Mouse (Mus musculus) CD4-positive, CD25-positive, alpha-beta regulatory T cell, adult 4 months (primary cell): ENCODE data around the gene Atp5b. TPM values are rescaled to one million over a fixed set of nuclear protein-coding genes. Genes with fewer than 3 reads are reported as not detected.
A peak's percentile ranks its signal among the peaks of the same experiment; 100 is the strongest.

Experiments used
- ATAC-seq: one replicate; pipeline ENCODE4 v1.8.0; 2017
- polyA plus RNA-seq, 2 experiments: library from polyadenylated mRNA; unstranded; fragments of 100-300 nt; shearing (Covaris generic); gene quantifications; one replicate each; pipeline ENCODE4 v1.2.1; 2017

Gene Atp5b
- polyA plus RNA-seq, 2 experiments from 2014 or later, result 455 to 512 TPM

DNA sequence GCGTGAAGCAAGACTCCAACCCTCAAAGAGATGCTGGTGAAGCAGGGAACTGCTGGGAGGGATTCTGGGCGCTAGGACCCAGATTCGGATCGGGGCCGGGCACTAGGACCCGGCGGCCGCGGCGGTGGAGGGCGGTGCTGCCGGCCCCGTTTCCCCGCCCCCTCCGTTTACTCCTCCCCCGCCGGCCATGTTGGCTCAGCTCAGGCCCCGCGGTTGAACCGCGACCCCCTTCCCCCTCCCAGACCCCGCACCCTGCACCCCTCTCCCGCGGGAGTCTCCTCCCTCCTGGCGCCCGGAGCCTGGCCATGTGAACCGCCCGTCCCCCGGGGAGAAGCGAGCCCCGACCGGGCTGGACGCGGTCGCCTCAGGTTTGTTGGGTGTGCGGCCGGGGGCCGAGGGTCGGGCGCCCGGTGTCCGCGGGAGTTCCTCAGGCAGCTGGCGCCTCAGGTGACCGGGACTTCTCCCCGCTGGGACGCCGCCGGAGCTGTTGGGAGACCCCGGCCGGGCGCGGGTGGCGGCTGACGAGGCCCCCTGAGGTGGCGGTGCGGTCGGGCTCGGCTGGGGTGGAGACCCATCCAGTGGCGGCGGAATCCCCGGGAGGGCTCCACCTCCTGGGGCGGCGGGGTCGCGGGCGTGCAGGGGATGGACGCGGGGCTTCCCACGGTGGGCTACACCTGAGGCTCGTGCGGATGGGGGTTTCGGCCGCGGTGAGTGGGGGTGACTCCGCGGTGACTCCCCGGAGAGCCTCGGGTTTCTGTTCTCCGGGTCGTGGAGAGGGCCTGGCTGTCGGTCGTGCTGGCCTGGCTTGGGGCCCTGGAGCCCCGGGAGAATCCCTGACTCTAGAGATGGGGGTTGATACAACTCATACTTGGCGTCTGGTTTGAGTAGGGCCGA, 13.9 kb downstream of the Atp5b start:
- ATAC-seq, result peak; percentile 42

GRCm38 (mm10) chr10:128097587-128097971, 14.5 kb downstream of the Atp5b start:
- ATAC-seq, result peak; percentile 25

DNA sequence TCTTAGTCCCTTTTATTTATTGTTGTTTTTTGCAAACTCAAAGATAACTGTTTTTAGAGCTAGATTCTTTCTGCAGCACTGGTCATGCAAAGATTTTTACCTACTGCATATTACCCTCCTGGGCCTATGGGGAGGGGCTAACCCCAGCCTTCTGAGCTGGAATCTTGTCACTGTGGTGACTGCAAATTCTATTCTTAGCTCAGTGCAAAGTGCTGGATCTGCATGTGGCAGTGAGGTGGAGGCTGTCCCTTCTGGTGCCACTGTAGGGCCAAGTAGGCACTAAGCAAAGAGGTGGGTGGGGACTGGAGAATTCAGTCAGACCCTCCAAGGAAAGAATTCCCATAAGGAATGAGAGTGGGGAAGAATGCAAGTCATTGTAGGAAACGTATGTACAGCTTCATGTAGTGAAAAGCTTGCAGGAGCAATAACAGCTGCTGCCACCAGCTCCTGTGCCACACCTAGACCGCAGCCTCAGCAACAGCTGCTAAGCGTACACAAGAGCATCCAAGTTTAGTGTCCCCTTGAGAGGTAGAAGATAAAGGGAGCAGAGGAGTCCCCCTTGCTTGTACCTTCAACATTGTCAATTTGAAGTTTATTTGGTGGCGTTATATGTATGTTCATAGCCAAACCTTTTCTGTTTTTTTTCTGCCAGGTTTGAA, 27.2 kb downstream of the Atp5b start:
- no peak for ATAC-seq

GRCm38 (mm10) chr10:128111227-128111626, 28.2 kb downstream of the Atp5b start:
- ATAC-seq, result no peak

DNA sequence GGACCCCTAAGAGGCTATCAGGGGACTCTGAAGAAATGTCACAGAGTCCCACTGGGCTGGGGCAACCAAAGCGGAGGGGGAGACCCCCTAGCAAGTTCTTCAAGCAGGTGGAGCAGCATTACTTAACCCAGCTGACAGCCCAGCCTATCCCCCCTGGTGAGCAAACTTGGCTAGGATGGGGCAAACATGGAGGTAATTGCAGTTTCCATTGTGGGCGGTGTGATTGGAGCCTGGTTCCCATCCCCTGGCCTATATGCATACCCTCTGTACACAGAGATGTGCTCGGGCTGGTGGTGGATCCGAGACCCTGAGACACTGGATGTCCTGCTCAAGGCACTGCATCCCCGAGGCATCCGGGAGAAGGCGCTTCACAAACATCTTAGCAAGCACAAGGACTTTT, 40.8 kb downstream of the Atp5b start:
- ATAC-seq, result no peak

DNA sequence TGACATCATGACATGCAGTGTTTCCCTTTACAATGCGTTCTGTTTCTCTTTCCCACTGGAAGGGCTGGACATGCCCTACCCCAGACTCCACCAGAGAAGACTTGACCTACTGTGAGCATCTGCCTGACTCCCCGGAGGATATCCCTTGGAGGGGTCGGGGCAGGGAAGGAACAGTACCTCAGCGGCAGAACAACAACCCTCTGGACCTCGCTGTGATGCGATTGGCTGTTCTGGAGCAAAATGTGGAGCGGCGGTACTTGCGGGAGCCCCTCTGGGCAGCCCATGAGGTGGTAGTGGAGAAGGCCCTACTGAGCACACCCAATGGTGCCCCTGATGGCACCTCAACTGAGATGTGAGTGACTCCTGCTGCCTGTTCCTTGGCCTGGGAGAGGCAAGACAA, 41.8 kb downstream of the Atp5b start:
- no peak for ATAC-seq

DNA sequence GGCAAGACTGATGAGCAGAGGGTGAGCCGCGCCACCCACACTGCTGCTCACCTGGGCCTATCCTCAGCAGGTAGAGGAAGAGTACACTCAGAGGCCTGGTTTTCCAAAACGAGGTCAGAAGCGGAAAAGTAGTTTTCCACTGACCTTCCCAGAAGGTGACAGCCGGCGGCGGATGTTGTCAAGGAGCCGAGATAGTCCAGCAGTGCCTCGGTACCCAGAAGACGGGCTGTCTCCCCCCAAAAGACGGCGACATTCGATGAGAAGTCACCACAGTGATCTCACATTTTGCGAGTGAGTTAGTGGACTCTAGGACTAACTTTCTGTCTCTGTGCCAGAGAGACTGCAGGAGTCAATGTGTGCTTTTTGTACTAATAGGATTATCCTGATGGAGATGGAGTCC, 42.9 kb downstream of the Atp5b start:
- no peak for ATAC-seq

DNA sequence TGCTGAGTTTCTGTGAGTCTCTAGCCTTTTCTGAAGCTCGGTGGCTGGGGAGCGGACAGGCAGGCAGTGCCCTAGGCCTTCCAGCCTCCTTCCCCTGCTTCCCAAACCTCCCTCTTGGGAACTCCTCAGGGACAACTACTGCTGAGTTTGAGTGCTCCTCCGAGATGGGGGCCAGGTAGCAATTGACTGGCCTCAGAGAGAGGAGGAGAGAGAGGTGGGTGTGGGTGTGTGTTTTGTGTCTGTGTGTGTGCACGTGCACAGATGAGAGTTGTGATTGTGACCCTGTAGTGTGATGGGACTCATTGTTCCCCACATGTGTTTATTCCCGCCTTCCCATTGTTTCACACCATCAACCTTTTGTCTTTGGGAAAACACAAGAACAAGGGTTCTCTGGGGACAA, 44.4 kb downstream of the Atp5b start:
- ATAC-seq, result no peak

- no peak for ATAC-seq
Measured at GRCm38 (mm10) chr10:128128143-128128542, 45.1 kb downstream of the Atp5b start.

- ATAC-seq, result no peak
Measured at GRCm38 (mm10) chr10:128131297-128131696, 48.2 kb downstream of the Atp5b start.

DNA sequence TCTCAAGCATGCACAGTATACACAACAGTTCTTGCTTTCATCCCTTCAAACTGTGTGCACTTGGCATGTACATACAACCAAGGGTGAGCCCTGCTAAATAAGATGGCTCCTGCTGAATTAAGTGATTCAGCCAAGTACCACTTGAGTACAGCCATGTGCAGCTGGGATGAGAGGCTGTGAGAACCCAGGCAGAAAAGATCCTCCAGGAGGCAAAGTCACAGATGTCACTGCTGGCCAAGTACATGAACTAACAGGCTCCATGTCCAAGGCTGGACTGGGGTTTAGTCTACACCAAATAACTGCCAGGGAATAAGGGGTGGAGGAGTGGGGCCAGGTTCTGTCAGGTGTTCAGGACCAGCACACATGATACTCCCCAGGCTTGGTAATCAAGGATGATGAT, 48.7 kb downstream of the Atp5b start:
- no peak for ATAC-seq

DNA sequence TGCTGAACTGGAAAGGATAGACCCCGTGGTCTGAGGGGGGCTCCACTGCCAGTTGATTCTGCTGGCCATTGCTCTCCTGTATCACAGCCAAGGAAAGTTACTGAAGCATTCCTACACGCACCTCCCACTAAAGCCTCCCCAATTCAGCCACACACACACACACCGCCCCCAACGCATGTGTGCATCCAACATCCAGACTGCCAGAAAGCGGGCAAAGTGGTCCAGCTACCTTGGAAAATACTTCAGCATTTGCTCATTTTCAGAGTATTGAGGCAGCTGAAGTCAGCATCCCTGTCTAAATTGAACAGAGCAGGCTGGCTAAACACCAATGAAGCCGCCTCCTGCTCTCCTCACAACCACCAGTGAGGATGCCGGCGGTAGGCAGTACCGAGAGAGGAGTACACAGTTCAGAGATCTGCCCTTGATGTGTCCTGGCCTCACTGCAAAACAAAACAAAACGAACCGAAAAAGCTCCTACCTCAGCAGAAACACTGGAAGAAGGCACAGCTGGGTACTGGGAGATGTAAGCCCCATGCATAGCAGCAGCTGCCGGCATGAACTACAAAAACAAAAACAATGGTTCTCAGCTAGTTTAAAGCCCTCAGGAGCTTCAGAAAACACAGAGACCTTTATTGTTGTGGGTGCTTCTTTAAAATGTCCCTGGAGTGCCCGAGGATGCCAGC, 50.7 kb downstream of the Atp5b start:
- no peak for ATAC-seq

GRCm38 (mm10) chr10:128135374-128135773, 52.3 kb downstream of the Atp5b start:
- peak; percentile 81 for ATAC-seq

Other genes starting within 250 kb of the Atp5b start
- not detected for gene Rdh19, start 233.3 kb upstream of the Atp5b start, polyA plus RNA-seq
- gene Rdh16f2, start 216.8 kb upstream of the Atp5b start, polyA plus RNA-seq, result not detected
- not detected for gene Rdh7, start 194.5 kb upstream of the Atp5b start, polyA plus RNA-seq
- not detected for gene Sdr9c7, start 184.8 kb upstream of the Atp5b start, polyA plus RNA-seq
- not detected for gene Hsd17b6, start 75.7 kb upstream of the Atp5b start, polyA plus RNA-seq
- 10 to 100 TPM; 18.9 to 20.2 TPM for gene Prim1, start 68.1 kb upstream of the Atp5b start, polyA plus RNA-seq
- gene Naca, start 47.7 kb upstream of the Atp5b start, polyA plus RNA-seq, result 100 to 1,000 TPM; 957 to 1,000 TPM
- gene Ptges3, start 24.3 kb upstream of the Atp5b start, polyA plus RNA-seq, result 100 to 1,000 TPM; 234 to 353 TPM
- gene Baz2a, start 8.3 kb downstream of the Atp5b start, polyA plus RNA-seq, result 10 to 100 TPM; 50.9 to 75.4 TPM
- gene Rbms2, start 97.0 kb downstream of the Atp5b start, polyA plus RNA-seq, result 10 to 100 TPM; 24.9 to 31.7 TPM
- gene Gls2, start 111.2 kb downstream of the Atp5b start, polyA plus RNA-seq, result under 1 TPM in 1 of 2 experiments, not detected in 1; 0.32 TPM
- 10 to 100 TPM; 12.2 to 19.6 TPM for gene Spryd4, start 128.5 kb downstream of the Atp5b start, polyA plus RNA-seq
- gene Mip, start 142.6 kb downstream of the Atp5b start, polyA plus RNA-seq, result not detected
- 10 to 100 TPM; 28.0 to 42.5 TPM for gene Timeless, start 148.8 kb downstream of the Atp5b start, polyA plus RNA-seq
- not detected for gene Apon, start 170.8 kb downstream of the Atp5b start, polyA plus RNA-seq
- gene Apof, start 185.4 kb downstream of the Atp5b start, polyA plus RNA-seq, result not detected
- 10 to 100 TPM; 58.1 to 92.7 TPM for gene Stat2, start 187.3 kb downstream of the Atp5b start, polyA plus RNA-seq
- gene Il23a, start 215.5 kb downstream of the Atp5b start, polyA plus RNA-seq, result not detected
- 10 to 100 TPM; 24.4 to 48.3 TPM for gene Pan2, start 220.1 kb downstream of the Atp5b start, polyA plus RNA-seq
- gene Cnpy2, start 239.2 kb downstream of the Atp5b start, polyA plus RNA-seq, result 100 to 1,000 TPM; 116 to 120 TPM